Mouse (Mus musculus) heart, embryonic 16.5 days (tissue): ENCODE measurements around the gene 2200002D01Rik. TPM values are rescaled to one million over a fixed set of nuclear protein-coding genes. Genes with fewer than 3 reads are reported as not detected.

Experiments
- ATAC-seq: fragments of 200-750 bp; cut with Nextera tagmentation; replicated peaks from 2 replicates; pipeline ENCODE4 v1.8.0; 2017; ENCODE audit warnings: moderate number of reproducible peaks; ENCODE audit not compliant: insufficient read depth, low FRiP score; ENCODE audit errors: extremely low read depth
- H3K27ac ChIP-seq: fragments of 300-500 bp; sonication (generic); 2 replicates; pipeline ENCODE4 v1.5.1; 2014; ENCODE audit warnings: mild to moderate bottlenecking, low read length, control low read depth, moderate library complexity
- H3K27me3 ChIP-seq: fragments of 300-500 bp; sonication (generic); 2 replicates; pipeline ENCODE4 v1.6.1; 2014; ENCODE audit warnings: low read length, mixed read lengths; ENCODE audit not compliant: control insufficient read depth, insufficient read depth
- H3K36me3 ChIP-seq: fragments of 300-500 bp; sonication (generic); 2 replicates; pipeline ENCODE4 v1.6.1; 2014; ENCODE audit not compliant: control insufficient read depth, insufficient read depth
- H3K4me1 ChIP-seq: fragments of 300-500 bp; sonication (generic); 2 replicates; pipeline ENCODE4 v1.6.1; 2014; ENCODE audit warnings: low read length, mixed read lengths; ENCODE audit not compliant: control insufficient read depth, insufficient read depth
- H3K4me2 ChIP-seq: fragments of 300-500 bp; sonication (generic); 2 replicates; pipeline ENCODE4 v1.6.1; 2014; ENCODE audit warnings: low read depth, mild to moderate bottlenecking, control low read depth, low read length
- H3K4me3 ChIP-seq: fragments of 300-500 bp; sonication (generic); 2 replicates; pipeline ENCODE4 v1.5.1; 2014; ENCODE audit warnings: mild to moderate bottlenecking, control low read depth, low read length
- H3K9ac ChIP-seq: fragments of 300-500 bp; sonication (generic); 2 replicates; pipeline ENCODE4 v1.6.1; 2014; ENCODE audit warnings: low read length, control low read depth
- H3K9me3 ChIP-seq: fragments of 300-500 bp; sonication (generic); replicated peaks from 2 replicates; pipeline ENCODE4 v1.6.1; 2016; ENCODE audit warnings: low read length; ENCODE audit not compliant: control insufficient read depth
- WGBS: fragments of 180-500 bp; shearing (Covaris S2); extraction: QIAGEN DNeasy Blood & Tissue Kit; methylation state at CpG from one replicate; pipeline ENCODE4 v1.1.7; 2014; 5-methylcytosine and 5-hydroxymethylcytosine counted together
- polyA plus RNA-seq: library from polyadenylated mRNA; unstranded; fragments of >200 nt; fragmentation: Nextera tagmentation; extraction: Ambion mirVana; gene quantifications from 2 replicates; pipeline ENCODE4 v1.2.1, GENCODE M21; 2015

The 2200002D01Rik gene
- polyA plus RNA-seq = 7.6 and 10.3 TPM in 2 replicates

GRCm38 (mm10) chr7:29248261-29248841 lies at the start of gene 2200002D01Rik:
TSS of gene 2200002D01Rik (minus strand) at chr7:29248466.
- Histone ChIP-seq H3K4me2 (peak within 1 kb of the TSS; percentile 85), H3K9ac (peak within 1 kb of the TSS; percentile 70), H3K36me3 (peaks cover 16% of the 10 kb centered on the region), H3K27me3 (no peaks in the 10 kb centered on the region), H3K9me3 (no peaks in the 10 kb centered on the region), H3K27ac (peak within 1 kb of the TSS; percentile 17; the same call in 1 of the 2 replicates), H3K4me1 (peaks cover 9% of the 10 kb centered on the region), H3K4me3 (peak within 1 kb of the TSS; percentile 49)
- peak; percentile 14; the same call in 1 of the 2 replicates for ATAC-seq
- 10% methylated on average over 20 of the region's 20 CpGs for WGBS

GRCm38 (mm10) chr7:29296998-29297397 lies 48.7 kb upstream of the 2200002D01Rik start:
- H3K27me3 ChIP-seq = peaks cover 3% of the 10 kb centered on the region
- peak overlapping the region; percentile 18; the same call in 1 of the 2 replicates for H3K4me2 ChIP-seq
- H3K36me3 ChIP-seq = no peaks in the 10 kb centered on the region
- no peak overlapping the region for H3K27ac ChIP-seq
- H3K4me1 ChIP-seq = peaks cover 14% of the 10 kb centered on the region
- 10% methylated on average over 10 of the region's 10 CpGs for WGBS
- no peak overlapping the region for H3K9ac ChIP-seq
- H3K9me3 ChIP-seq = no peaks in the 10 kb centered on the region
- H3K4me3 ChIP-seq = no peak overlapping the region
- ATAC-seq = no peak

GRCm38 (mm10) chr7:29295861-29296647 lies 47.8 kb upstream of the 2200002D01Rik start:
- WGBS = 72% methylated on average over 24 of the region's 24 CpGs

GRCm38 (mm10) chr7:29294111-29294761 lies 46.0 kb upstream of the 2200002D01Rik start:
- no peaks in the 10 kb centered on the region for H3K36me3 ChIP-seq
- no peak for ATAC-seq
- 70% methylated on average over 13 of the region's 13 CpGs for WGBS
- H3K4me3 ChIP-seq = no peak overlapping the region
- H3K9me3 ChIP-seq = no peaks in the 10 kb centered on the region
- no peaks in the 10 kb centered on the region for H3K27me3 ChIP-seq
- no peak overlapping the region for H3K9ac ChIP-seq
- H3K27ac ChIP-seq = no peak overlapping the region
- peaks cover 19% of the 10 kb centered on the region for H3K4me1 ChIP-seq
- no peak overlapping the region for H3K4me2 ChIP-seq

More at GRCm38 (mm10) chr7:29295861-29296647, 47.8 kb upstream of the 2200002D01Rik start:
- H3K9me3 ChIP-seq = no peaks in the 10 kb centered on the region
- H3K4me2 ChIP-seq = no peak overlapping the region
- no peak overlapping the region for H3K9ac ChIP-seq
- peaks cover 15% of the 10 kb centered on the region for H3K4me1 ChIP-seq
- H3K4me3 ChIP-seq = no peak overlapping the region
- no peak for ATAC-seq
- no peak overlapping the region for H3K27ac ChIP-seq
- no peaks in the 10 kb centered on the region for H3K27me3 ChIP-seq
- no peaks in the 10 kb centered on the region for H3K36me3 ChIP-seq

GRCm38 (mm10) chr7:29293131-29294065 lies 45.1 kb upstream of the 2200002D01Rik start:
- Histone ChIP-seq H3K4me1 (peaks cover 19% of the 10 kb centered on the region), H3K27ac (peak overlapping the region; percentile 59), H3K4me3 (no peak overlapping the region), H3K27me3 (no peaks in the 10 kb centered on the region), H3K9me3 (no peaks in the 10 kb centered on the region), H3K9ac (no peak overlapping the region), H3K4me2 (no peak overlapping the region), H3K36me3 (no peaks in the 10 kb centered on the region)
- 45% methylated on average over 19 of the region's 19 CpGs for WGBS
- no peak for ATAC-seq

GRCm38 (mm10) chr7:29292458-29293098 lies 44.3 kb upstream of the 2200002D01Rik start:
- ATAC-seq = no peak
- Histone ChIP-seq H3K36me3 (no peaks in the 10 kb centered on the region), H3K9me3 (no peaks in the 10 kb centered on the region), H3K27ac (peak overlapping the region; percentile 59), H3K9ac (no peak overlapping the region), H3K4me2 (no peak overlapping the region), H3K4me1 (peaks cover 19% of the 10 kb centered on the region), H3K27me3 (peaks cover 5% of the 10 kb centered on the region; the same call in 1 of the 2 replicates), H3K4me3 (no peak overlapping the region)
- 30% methylated on average over 8 of the region's 8 CpGs for WGBS

- H3K27me3 ChIP-seq = peaks cover 5% of the 10 kb centered on the region; the same call in 1 of the 2 replicates
- H3K4me1 ChIP-seq = peaks cover 19% of the 10 kb centered on the region
- no peak overlapping the region for H3K9ac ChIP-seq
- peak overlapping the region; percentile 59 for H3K27ac ChIP-seq
- H3K4me2 ChIP-seq = peak overlapping the region; percentile 92; the same call in 1 of the 2 replicates
- no peak overlapping the region for H3K4me3 ChIP-seq
- no peaks in the 10 kb centered on the region for H3K36me3 ChIP-seq
- ATAC-seq = no peak; the same call in 1 of the 2 replicates
- 46% methylated on average over 6 of the region's 7 CpGs for WGBS
- H3K9me3 ChIP-seq = no peaks in the 10 kb centered on the region
Measured at GRCm38 (mm10) chr7:29291616-29292457, 43.6 kb upstream of the 2200002D01Rik start.
